Mouse (Mus musculus): Measurements from ENCODE around the gene Wdr31.

Gene Wdr31

GRCm38 (mm10) chr4:62470598-62471051 lies at the start of gene Wdr31:
TSS of gene Wdr31 (minus strand) at chr4:62470896.
- peak; percentile 62 for DNase-seq (ENCODE audit: extremely low read depth, insufficient read length, low spot score)

GRCm38 (mm10) chr4:62519849-62520233 lies 49.1 kb upstream of the Wdr31 start, which contains the start of gene Alad:
TSS of gene Alad (minus strand) at chr4:62519918.
- peak; percentile 100 for DNase-seq (ENCODE audit: extremely low read depth, insufficient read length, low spot score)

GRCm38 (mm10) chr4:62519122-62519848 lies 48.6 kb upstream of the Wdr31 start:
- no peak for DNase-seq (ENCODE audit: extremely low read depth, insufficient read length, low spot score)

DNA sequence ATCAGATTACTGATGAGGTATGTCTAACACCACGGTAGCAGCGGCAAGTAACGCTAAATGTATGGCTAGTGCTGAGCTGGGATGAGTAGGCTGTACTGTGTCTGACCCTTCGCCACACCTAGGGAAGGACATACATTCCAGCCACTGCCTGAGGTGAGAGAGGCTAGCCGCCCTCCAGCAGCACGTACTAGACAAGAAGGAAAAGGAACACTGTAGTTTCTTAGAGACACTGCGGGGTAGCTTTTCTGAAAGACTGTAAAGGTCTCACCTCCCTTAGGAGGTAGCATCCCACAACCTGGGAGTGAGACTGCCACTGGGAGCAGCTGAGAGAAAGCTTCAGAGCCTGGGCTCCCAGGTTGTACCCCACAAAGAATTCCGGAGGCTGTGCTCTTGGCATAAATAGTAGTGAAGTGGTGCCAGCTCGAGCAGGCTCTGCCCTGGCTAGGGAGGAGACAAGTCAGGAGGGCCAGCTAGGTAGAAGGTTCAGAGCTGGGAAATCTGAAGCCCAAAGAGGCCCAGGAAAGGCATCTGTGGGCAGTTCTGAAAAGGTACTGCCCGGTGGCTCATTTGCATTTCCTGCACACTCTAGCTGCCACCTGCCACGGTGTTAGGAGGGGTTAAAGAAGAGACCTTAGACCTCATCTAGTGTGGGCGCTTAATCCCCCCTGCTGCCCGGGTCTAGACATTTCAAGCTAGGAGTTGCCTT lies 47.9 kb upstream of the Wdr31 start:
- DNase-seq (ENCODE audit: extremely low read depth, insufficient read length, low spot score): no peak

- no peak for DNase-seq (ENCODE audit: extremely low read depth, insufficient read length, low spot score)
These were observed 47.1 kb upstream of the Wdr31 start for GRCm38 (mm10) chr4:62517538-62518415.

DNA sequence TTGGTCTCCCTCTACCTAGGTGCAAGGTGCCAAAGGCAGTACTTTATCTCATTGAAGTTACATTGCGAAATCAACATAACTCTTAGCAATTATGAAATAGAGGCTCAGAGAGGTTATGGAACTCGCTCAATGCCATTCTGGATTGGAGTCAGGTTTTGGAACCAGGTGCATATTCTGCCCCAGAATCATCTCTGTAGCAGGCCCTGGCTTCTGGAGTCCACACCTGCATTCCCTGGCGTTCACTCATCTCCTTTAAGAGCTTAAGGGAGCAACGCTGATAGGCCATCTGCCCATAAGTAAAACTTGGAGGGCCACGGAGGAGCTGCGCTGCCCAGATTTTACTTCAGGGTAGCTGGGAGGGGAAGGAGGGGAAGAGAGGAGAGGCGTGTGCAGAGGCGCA lies 46.4 kb upstream of the Wdr31 start:
- DNase-seq (ENCODE audit: extremely low read depth, insufficient read length, low spot score): no peak

- no peak for DNase-seq (ENCODE audit: extremely low read depth, insufficient read length, low spot score)
These were observed 45.9 kb upstream of the Wdr31 start for GRCm38 (mm10) chr4:62516579-62516978.

DNA sequence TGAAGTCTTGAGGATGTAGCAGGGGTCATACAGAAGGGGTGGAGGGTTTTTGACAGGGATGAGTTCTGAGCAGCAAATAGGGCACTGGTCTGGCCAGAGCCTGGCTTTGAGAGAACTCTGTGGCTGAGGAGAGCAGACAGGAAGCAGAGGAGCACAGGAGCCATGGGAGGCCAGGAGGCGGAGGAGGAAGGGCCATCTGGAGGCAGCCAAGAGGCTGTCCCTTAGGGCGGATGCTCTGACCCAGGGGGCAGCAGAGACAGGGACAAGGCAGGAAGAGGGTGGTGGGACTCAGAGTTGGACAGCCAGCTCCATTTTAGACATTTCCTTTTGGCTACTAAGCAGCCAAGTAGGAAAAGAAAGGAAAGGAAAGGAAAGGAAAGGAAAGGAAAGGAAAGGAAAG lies 45.4 kb upstream of the Wdr31 start:
- DNase-seq (ENCODE audit: extremely low read depth, insufficient read length, low spot score): no peak

- no peak for DNase-seq (ENCODE audit: extremely low read depth, insufficient read length, low spot score)
These were observed 44.8 kb upstream of the Wdr31 start for GRCm38 (mm10) chr4:62515490-62515889.

GRCm38 (mm10) chr4:62514995-62515394 lies 44.3 kb upstream of the Wdr31 start:
- no peak for DNase-seq (ENCODE audit: extremely low read depth, insufficient read length, low spot score)

GRCm38 (mm10) chr4:62513998-62514506 lies 43.4 kb upstream of the Wdr31 start:
- DNase-seq (ENCODE audit: extremely low read depth, insufficient read length, low spot score): no peak

DNA sequence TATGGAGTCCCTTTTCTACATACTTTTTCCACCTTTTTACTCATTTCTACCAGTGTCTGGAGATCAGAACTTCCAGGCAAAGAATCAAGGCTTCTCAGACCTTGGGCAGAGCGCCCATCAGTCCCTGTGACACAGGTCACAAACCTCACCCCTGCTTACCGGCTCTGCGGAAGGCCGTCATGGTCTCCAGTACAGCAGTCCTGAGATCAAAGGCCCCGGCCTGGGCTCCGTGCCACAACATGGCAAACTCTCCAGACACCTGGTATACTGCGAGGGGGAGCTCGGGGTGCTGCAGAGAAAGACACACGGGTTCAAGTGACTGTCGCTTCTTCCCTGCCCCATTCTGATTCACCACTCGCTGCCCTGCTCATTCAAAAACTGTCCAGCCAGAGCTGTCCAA lies 39.2 kb upstream of the Wdr31 start:
- DNase-seq (ENCODE audit: extremely low read depth, insufficient read length, low spot score): no peak

- no peak for DNase-seq (ENCODE audit: extremely low read depth, insufficient read length, low spot score)
These were observed 38.1 kb upstream of the Wdr31 start for GRCm38 (mm10) chr4:62508839-62509238.

DNA sequence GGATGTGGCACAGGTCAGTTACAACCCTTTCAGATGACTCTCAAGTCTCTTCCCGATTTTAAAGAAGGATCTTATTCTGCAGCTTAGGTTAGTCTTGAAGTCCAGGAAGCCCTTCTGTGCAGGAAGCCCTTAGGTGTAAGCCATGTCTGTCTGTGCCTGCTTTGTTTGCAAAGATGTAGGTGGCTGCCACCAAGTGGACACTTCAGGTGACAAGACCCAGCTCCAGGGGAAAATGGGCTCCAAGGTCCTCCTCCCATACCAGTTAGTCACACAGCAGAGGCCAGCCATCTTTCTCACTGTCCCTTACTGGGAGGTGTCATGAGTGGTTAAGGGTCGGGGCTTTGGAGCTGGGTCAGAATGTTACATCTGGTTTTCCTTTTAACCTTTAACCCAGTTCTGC lies 36.1 kb upstream of the Wdr31 start:
- DNase-seq (ENCODE audit: extremely low read depth, insufficient read length, low spot score): no peak

DNA sequence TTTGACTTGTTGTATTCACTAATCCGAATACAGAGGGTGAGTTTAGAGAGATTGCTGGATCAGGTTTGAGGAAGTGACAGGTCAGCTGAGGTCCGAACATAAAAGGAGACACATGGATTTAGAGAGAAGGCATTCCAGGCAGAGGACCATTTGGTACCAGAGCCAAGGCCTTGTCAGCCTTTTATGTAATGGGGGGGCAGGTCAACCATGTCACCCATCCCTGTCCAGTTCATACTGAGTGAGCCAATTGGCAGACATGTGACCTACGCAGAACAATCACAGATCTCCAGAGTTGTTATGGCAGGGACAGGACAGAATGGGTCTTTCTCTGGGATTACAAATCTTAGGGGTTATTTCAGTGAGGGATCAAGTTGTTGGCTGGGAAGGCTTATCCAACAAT lies 35.3 kb upstream of the Wdr31 start:
- no peak for DNase-seq (ENCODE audit: extremely low read depth, insufficient read length, low spot score)

DNA sequence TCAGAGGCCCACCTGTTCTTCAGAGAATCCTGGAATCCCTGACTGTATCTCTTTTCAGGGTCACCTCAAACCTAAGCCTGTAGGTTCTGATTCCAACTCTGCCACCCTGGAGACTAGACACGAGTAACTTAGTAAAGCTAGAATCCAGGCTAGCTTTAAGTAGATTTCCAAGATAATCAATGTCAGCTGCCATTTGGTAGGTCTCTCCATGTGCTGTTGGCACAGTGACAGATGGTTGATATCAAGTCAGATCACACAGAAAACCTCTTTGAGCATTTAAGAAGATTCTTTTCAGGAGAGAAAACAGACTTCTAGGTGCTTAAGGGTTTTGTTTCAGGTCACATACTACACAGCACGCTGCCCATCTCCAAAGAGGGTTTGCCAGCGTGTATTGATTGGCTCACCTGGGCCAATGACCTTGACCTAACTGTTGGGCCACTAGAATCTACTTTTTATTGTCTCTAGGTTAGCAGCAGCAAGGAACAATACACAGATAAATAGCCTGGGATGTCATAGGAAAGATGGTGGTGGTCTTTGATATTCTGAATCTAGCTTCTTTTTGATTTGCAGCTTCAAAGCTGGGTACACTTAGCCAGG lies 32.8 kb upstream of the Wdr31 start, which contains the start of gene Hdhd3:
TSS of gene Hdhd3 (minus strand) at position 94 of the 597 bp plus-strand sequence.
- no peak for DNase-seq (ENCODE audit: extremely low read depth, insufficient read length, low spot score)

- no peak for DNase-seq (ENCODE audit: extremely low read depth, insufficient read length, low spot score)
These were observed 32.3 kb upstream of the Wdr31 start for GRCm38 (mm10) chr4:62502969-62503368.

GRCm38 (mm10) chr4:62501964-62502732 lies 31.5 kb upstream of the Wdr31 start:
- peak; percentile 97 for DNase-seq (ENCODE audit: extremely low read depth, insufficient read length, low spot score)

DNA sequence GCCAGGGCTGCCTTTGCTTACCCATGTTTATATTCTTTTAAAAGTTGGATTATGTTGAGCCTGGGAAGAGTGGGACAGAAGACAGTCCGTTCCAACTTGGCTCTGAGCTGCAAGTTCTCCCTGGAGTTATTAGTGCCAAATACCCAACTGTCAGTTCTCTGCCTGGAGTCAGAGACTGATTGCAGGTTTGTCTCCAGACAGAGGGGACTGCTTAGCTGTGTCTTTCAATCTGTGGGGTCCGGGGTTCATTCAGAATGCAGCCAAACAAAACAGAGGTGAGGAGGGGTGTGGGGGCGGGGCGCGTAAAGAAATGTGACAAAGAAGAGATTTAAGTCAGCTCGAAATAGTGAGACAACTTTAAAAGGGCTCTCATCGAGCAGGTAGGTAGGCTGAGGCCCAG lies 30.8 kb upstream of the Wdr31 start:
- DNase-seq (ENCODE audit: extremely low read depth, insufficient read length, low spot score): no peak

DNA sequence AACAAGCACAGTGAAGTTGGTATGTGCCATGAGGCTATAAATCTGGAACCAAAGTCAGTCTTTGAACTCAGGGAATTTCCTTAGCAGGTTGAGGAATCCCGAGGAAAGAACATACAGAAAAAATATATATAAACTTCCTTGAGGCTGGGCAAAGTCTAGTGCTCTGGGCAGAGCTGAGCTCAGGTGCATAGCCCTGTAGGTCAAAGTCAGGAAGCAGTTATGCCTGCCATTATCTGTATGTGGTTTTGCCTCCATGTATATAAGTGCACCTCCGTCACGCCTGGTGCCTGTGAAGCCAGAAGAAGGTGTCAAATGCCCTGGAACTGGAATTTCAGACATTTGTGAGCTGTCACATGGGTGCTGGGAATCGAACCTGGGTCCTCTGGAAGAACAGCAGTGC lies 30.1 kb upstream of the Wdr31 start:
- no peak for DNase-seq (ENCODE audit: extremely low read depth, insufficient read length, low spot score)

Measured in 3134 (cell line).